9 mouse cellular contexts compared by ENCODE assay signal in the genomic region with DNA sequence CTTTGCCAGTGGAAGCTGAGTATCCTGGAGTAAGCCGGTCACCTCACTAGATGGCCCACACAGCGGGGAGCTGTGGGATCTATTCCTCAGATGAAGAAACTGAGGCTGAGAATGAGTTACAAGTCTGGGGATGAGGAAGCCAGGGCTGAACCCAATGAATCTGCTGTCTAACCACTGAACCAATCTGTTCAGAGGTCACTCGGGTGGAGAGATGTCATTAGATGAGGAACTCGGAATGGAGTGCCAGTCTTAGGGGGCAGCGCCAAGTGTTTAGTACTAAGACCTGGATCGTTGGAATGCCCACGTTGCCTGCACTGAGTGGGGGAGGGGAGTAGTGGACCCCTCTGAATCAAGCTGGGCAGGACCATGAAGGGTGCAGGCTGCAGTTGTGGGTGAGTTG.
"Had no signal": no experiment of that assay in that cellular context is flagged by ENCODE, and none has a peak within 500 bp of the region (broad histone marks: within the 10 kb centered on the region; RNA-seq: fewer than 3 reads in every experiment).

No protein-coding gene starts in this region.

- H3K27ac ChIP-seq: limb, embryonic 15.5 days; liver, embryonic 15.5 days; midbrain, embryonic 13.5 days; stomach, postnatal 0 days had no signal

- H3K4me3 ChIP-seq: limb, embryonic 15.5 days; liver, embryonic 15.5 days; midbrain, embryonic 13.5 days had no signal

- DNase-seq: kidney, adult 8-10 months; right cerebral cortex, adult 18-20 months; right cerebral cortex, postnatal 25 days had no signal

- ATAC-seq: intestine, embryonic 16.5 days; midbrain, embryonic 13.5 days had no signal

- H3K9me3 ChIP-seq: limb, embryonic 15.5 days; liver, embryonic 15.5 days; midbrain, embryonic 13.5 days had no signal

- H3K9ac ChIP-seq: limb, embryonic 15.5 days; liver, embryonic 15.5 days; lung, embryonic 14.5 days; midbrain, embryonic 13.5 days had no signal

- H3K4me2 ChIP-seq: limb, embryonic 15.5 days; liver, embryonic 15.5 days; lung, embryonic 14.5 days; midbrain, embryonic 13.5 days had no signal

- H3K4me1 ChIP-seq: midbrain, embryonic 13.5 days had no signal

- H3K36me3 ChIP-seq: limb, embryonic 15.5 days; liver, embryonic 15.5 days; midbrain, embryonic 13.5 days had no signal

- H3K27me3 ChIP-seq: limb, embryonic 15.5 days; midbrain, embryonic 13.5 days had no signal
